Mouse (Mus musculus) bone marrow macrophage, adult 2 months (primary cell): ENCODE results near the gene Nlgn1.

Source experiments
- CTCF ChIP-seq: IDR thresholded peaks from 2 replicates; pipeline ENCODE4 v1.5.1; 2012; ENCODE audit warnings: low read depth, mild to moderate bottlenecking, low read length, moderate library complexity
- POLR2A ChIP-seq: IDR thresholded peaks from 2 replicates; pipeline ENCODE4 v1.6.1; 2012; ENCODE audit warnings: mild to moderate bottlenecking, low read depth, low read length, borderline replicate concordance

DNA sequence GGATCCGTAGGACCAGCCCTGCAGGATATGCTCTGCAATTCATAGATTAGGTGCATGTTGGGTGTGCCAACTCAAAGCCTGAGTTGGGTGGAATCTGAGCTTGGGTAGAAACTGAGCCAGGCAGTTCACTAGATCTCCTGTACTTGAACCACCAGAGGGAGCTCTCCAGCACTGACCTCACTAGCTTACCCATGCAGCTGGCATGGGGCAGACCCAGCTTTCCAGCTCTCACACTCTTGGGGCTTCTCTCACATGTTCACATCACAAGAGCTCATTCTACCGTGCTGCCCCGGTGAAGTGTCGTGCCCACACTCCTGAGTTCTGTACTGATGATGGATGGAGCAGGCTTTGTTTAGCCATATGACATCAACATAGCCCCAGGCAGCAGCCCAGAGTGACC, 679.2 kb downstream of the Nlgn1 start:
- TF ChIP-seq POLR2A (no peak), CTCF (no peak)
